Mouse (Mus musculus): Measurements from ENCODE around the gene Olfr769.
"Not testable (repeated sequence)": the region's sequence is repeated elsewhere in the genome, so short reads cannot be mapped to it uniquely, and the experiment has no call there.

Olfr769 gene

DNA sequence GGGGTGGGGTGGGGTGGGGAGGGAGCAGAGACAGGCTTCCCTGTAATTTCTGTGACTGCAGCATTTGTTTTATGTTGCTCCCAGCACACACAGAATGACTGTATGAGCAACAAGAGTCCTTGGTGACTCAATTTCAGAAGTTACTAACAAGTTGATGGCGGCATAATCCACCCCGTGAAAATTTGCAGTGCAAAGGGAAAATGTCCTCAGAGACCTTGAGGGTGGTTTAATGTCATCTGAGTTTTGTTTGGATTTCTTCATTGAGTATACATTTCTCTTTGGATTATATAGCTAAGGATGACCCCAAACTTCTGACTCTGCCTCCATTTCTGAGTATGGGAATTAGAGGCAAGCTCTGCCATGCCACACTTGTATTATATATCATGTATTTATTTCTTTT, at the start of gene Olfr769:
Olfr769 (minus strand) TSS at position 101 of the 400 bp plus-strand sequence.
- no peak for DNase-seq

DNA sequence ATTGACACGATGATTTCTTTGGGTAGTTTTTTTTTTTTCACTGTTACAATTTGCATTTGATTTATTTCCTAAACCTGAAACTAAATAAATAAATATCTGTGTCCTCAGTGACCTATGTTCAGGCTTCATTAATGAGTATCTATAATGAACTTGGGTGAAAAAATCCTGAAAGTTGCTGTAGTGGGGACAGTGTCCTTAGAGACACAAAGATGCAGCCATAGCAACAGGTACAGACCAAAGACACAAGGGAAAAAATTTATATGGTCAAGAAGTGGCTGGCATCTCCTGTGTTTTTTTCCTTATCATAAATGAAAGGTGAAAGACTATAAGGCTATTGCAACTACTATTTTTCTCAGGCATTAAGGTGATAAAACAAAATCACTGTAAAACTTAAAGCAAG, 47.0 kb upstream of the Olfr769 start, which contains the start of gene Olfr771:
Olfr771 (minus strand) TSS at position 101 of the 400 bp plus-strand sequence.
- DNase-seq, result no peak

DNA sequence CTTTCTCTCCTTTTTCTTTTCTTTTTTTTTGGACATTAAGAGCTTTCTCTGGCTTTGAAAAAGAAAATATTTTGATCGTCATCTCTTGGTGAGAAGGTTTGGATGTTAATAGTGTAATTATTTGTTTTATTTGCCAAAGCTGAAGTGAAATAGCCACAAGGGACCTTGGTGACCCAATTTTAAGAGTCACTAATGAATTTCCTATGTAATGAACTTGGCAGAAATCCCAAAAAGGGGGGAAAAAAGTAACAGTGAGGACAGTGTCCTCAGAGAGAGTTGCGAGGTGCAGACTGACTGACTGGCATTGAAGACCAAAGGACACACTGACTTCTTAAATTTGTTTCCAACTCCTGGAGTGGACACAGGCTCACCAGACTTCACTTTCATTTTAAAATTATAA, 21.2 kb upstream of the Olfr769 start, which contains the start of gene Olfr770:
Olfr770 (minus strand) TSS at position 101 of the 400 bp plus-strand sequence.
- no peak for DNase-seq

DNA sequence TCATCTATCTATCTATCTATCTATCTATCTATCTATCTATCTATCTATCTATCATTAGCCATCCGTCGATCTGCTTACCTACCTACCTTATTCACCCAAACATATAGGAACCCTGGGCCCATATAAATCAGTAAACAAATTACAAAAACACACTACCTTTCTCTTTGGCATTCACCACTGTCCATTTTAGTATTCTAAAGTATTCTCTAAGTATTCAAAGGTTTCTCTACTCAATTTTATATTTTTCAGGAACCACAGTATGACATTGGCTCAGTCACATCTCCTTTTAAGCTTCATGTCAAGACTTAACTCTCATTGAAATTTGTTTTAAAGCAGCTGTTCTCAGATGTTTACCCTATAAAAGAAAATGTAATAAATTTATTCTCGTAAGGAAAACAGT, 2.5 kb downstream of the Olfr769 start:
- DNase-seq, result no peak

- DNase-seq, result no peak
These were observed 16.4 kb downstream of the Olfr769 start for GRCm38 (mm10) chr10:129101231-129101630.

DNA sequence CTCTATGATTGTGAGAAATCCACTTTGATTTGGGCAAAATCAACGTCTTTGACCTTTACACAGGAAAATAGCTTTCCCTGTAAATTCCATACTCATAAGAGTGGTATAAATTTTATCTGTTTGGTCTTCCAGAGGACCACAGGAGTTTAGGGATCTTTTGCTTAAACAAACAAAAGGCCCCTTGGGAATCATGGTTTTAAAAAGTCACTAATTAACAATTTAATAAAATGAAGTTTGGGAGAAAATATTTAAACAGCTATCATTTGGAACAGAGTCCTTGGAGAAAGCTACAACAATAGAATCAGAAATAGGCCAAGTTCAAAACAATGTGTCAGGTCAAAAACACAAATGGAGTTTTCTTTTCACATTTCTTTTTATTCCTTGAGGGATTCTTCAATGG, 18.4 kb downstream of the Olfr769 start, which contains the start of gene Olfr768:
Olfr768 (minus strand) TSS at position 101 of the 400 bp plus-strand sequence.
- DNase-seq, result no peak

DNA sequence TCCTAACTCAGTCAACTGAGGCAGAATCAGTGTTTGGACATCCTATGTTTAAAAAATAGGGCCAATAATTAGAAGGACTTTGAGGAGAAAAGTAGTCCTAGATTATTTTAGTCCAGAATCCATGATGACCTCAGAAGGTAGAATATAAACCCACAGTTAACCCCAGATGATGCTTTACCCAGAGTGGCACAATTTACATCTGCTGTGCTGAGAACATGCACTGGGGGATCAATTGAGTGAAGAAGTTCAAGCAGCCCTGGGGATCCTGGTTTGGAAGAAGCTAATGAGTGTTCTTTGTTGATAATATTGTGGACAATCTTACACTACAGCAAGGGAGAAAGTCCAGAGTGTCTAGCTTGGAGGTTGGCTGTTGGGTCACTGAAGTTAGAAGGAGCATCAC, 34.9 kb downstream of the Olfr769 start, which contains the start of gene Olfr767:
Olfr767 (minus strand) TSS at position 101 of the 400 bp plus-strand sequence.
- not testable (repeated sequence) for DNase-seq

- DNase-seq, result no peak
These were observed 48.8 kb downstream of the Olfr769 start, which contains the start of gene Olfr766-ps1 for GRCm38 (mm10) chr10:129068877-129069276. Gene Olfr766-ps1, minus strand, starts transcription at chr10:129068977.
